Comparison of ENCODE assay signal across 11 mouse cellular contexts in genomic region chr5:124387932-124388331, GRCm38 (mm10). TPM values are rescaled to one million over a fixed set of nuclear protein-coding genes. Genes with fewer than 3 reads are reported as not detected.
A peak's percentile ranks its signal among the peaks of the same experiment; 100 is the strongest.
DNase-seq lines count a peak whose midpoint lies in the region; ATAC-seq and TF ChIP-seq lines count a peak whose summit lies in the region.
"Had no signal": no experiment of that assay in that cellular context is flagged by ENCODE, and none has a peak within 500 bp of the region (broad histone marks: within the 10 kb centered on the region; RNA-seq: fewer than 3 reads in every experiment).

No protein-coding gene starts in this region.

- no peak for TF ChIP-seq EP300 in liver, embryonic 14.5 days (IDR thresholded peaks at IDR 0.05; ENCODE audit: low read depth)

- 71% methylated on average over 5 of the region's 5 CpGs for WGBS in liver, embryonic 14.5 days (ENCODE audit: insufficient replicate concordance)
- WGBS in liver, embryonic 12.5 days (ENCODE audit: insufficient replicate concordance) = 72% methylated on average over 5 of the region's 5 CpGs

- no peak overlapping the region for H3K4me2 ChIP-seq in liver, embryonic 14.5 days (ENCODE audit: low read depth)
- no peak overlapping the region for H3K4me2 ChIP-seq in liver, embryonic 12.5 days
- H3K4me2 ChIP-seq: midbrain, embryonic 12.5 days had no signal

- no peak overlapping the region for H3K27ac ChIP-seq in liver, embryonic 14.5 days
- no peak overlapping the region for H3K27ac ChIP-seq in liver, embryonic 12.5 days
- H3K27ac ChIP-seq: midbrain, embryonic 12.5 days had no signal

- no peaks in the 10 kb centered on the region for H3K9me3 ChIP-seq in liver, embryonic 14.5 days (ENCODE audit: control insufficient read depth, low read length)
- no peaks in the 10 kb centered on the region for H3K9me3 ChIP-seq in liver, embryonic 12.5 days (replicated peaks)
- H3K9me3 ChIP-seq: midbrain, embryonic 12.5 days had no signal

- intact Hi-C loops in left cerebral cortex, postnatal 36 days (cut with DNase I) = no loop called here
- intact Hi-C loops in gastrocnemius, postnatal 14 days (cut with DNase I; ENCODE audit: low total_unique reads) = loop anchor here (10.0 kb wide), 1 partner anchor 253 kb away; no protein-coding TSS in a partner anchor

- no peak for ATAC-seq in liver, embryonic 14.5 days (ENCODE audit: insufficient read depth)
- no peak for ATAC-seq in liver, embryonic 12.5 days

- H3K27me3 ChIP-seq in liver, embryonic 14.5 days (ENCODE audit: control insufficient read depth, insufficient read depth, low read length) = no peaks in the 10 kb centered on the region
- no peaks in the 10 kb centered on the region for H3K27me3 ChIP-seq in liver, embryonic 12.5 days (replicated peaks)
- H3K27me3 ChIP-seq: midbrain, embryonic 12.5 days had no signal

- H3K36me3 ChIP-seq in liver, embryonic 14.5 days (replicated peaks; ENCODE audit: control insufficient read depth, insufficient read depth, low read depth) = peaks cover 64% of the 10 kb centered on the region
- peaks cover 95% of the 10 kb centered on the region for H3K36me3 ChIP-seq in liver, embryonic 12.5 days

- no peak overlapping the region for H3K9ac ChIP-seq in liver, embryonic 14.5 days (replicated peaks)
- no peak overlapping the region for H3K9ac ChIP-seq in liver, embryonic 12.5 days
- H3K9ac ChIP-seq: midbrain, embryonic 12.5 days had no signal

- H3K4me3 ChIP-seq in liver, embryonic 14.5 days (ENCODE audit: insufficient read depth in 1 of 2, low read depth in 2 of 2, low read length in 2 of 2) = no peak overlapping the region
- H3K4me3 ChIP-seq in liver, embryonic 12.5 days = no peak overlapping the region
- H3K4me3 ChIP-seq: midbrain, embryonic 12.5 days had no signal

- peak; percentile 20 to 28 for DNase-seq in cerebellum, postnatal 10 days
- DNase-seq in cerebellum, adult 9-11 months = no peak
- no peak for DNase-seq in liver, embryonic 14.5 days (ENCODE audit: low read depth in 3 of 3, low spot score in 3 of 3)
- peak; percentile 33 for DNase-seq in embryo, embryonic 11 days
- peak; percentile 19 for DNase-seq in retina, postnatal 7 days (ENCODE audit: low read depth, low spot score)
- DNase-seq in left cerebral cortex, postnatal 36 days (ENCODE audit: low spot score in 2 of 2) = no peak
- no peak for DNase-seq in gastrocnemius, postnatal 14 days
- DNase-seq: heart, postnatal 4 days; right cerebral cortex, postnatal 25 days had no signal

- H3K4me1 ChIP-seq in liver, embryonic 14.5 days (replicated peaks; ENCODE audit: control insufficient read depth in 2 of 2, insufficient read depth in 2 of 2, low read length in 1 of 2) = no peaks in the 10 kb centered on the region
- no peaks in the 10 kb centered on the region for H3K4me1 ChIP-seq in liver, embryonic 12.5 days
- H3K4me1 ChIP-seq: midbrain, embryonic 12.5 days had no signal

- TF ChIP-seq CTCF in liver, embryonic 14.5 days (IDR thresholded peaks at IDR 0.05; ENCODE audit: low read depth) = peak; percentile 48

RNA-seq across cellular contexts. Expression of gene Cdk2ap1, which starts 25.1 kb away (rescaled TPM):
- polyA plus RNA-seq in liver, embryonic 14.5 days (2012; rRNA removed) = 68.4 and 86.5 TPM in 2 replicates
- 16.3 and 27.0 TPM in 2 replicates for polyA plus RNA-seq in liver, embryonic 14.5 days (2014; fragmentation: Nextera tagmentation; extraction: Ambion mirVana)
- polyA plus RNA-seq in liver, embryonic 12.5 days (2016; fragmentation: Nextera tagmentation; extraction: Ambion mirVana) = 91.0 and 104 TPM in 2 replicates
- 100 to 1,000 TPM; 142 to 165 TPM for total RNA-seq in left cerebral cortex, postnatal 36 days (2021)
- 100 to 1,000 TPM in 1 of 2 experiments, 10 to 100 TPM in 1; 99.5 to 128 TPM for total RNA-seq in gastrocnemius, postnatal 14 days (2021)

RNA-seq across cellular contexts. Expression of gene Sbno1, which starts 37.9 kb away (rescaled TPM):
- 9.0 and 12.6 TPM in 2 replicates for polyA plus RNA-seq in liver, embryonic 14.5 days (2012; rRNA removed)
- 34.2 and 35.1 TPM in 2 replicates for polyA plus RNA-seq in liver, embryonic 14.5 days (2014; fragmentation: Nextera tagmentation; extraction: Ambion mirVana)
- 60.1 and 65.7 TPM in 2 replicates for polyA plus RNA-seq in liver, embryonic 12.5 days (2016; fragmentation: Nextera tagmentation; extraction: Ambion mirVana)
- 100 to 1,000 TPM; 152 to 175 TPM for total RNA-seq in left cerebral cortex, postnatal 36 days (2021)
- 10 to 100 TPM; 32.4 to 35.6 TPM for total RNA-seq in gastrocnemius, postnatal 14 days (2021)

RNA-seq across cellular contexts. Expression of gene Kmt5a, which starts 51.8 kb away (rescaled TPM):
- polyA plus RNA-seq in liver, embryonic 14.5 days (2012; rRNA removed) = 47.6 and 58.6 TPM in 2 replicates
- 51.8 and 68.8 TPM in 2 replicates for polyA plus RNA-seq in liver, embryonic 14.5 days (2014; fragmentation: Nextera tagmentation; extraction: Ambion mirVana)
- polyA plus RNA-seq in liver, embryonic 12.5 days (2016; fragmentation: Nextera tagmentation; extraction: Ambion mirVana) = 85.3 and 95.9 TPM in 2 replicates
- total RNA-seq in left cerebral cortex, postnatal 36 days (2021) = 10 to 100 TPM; 55.1 to 67.8 TPM
- total RNA-seq in gastrocnemius, postnatal 14 days (2021) = 10 to 100 TPM; 56.4 to 66.0 TPM

Comparison
In these comparisons a context has a peak if more than half of its experiments do, and no peak if none do; other contexts are left out.
1. DNase-seq: peak in cerebellum, postnatal 10 days (2 of 2), embryo, embryonic 11 days (single experiment) and retina, postnatal 7 days (single experiment); none in cerebellum, adult 9-11 months (single experiment), liver, embryonic 14.5 days (0 of 3), left cerebral cortex, postnatal 36 days (0 of 2) and gastrocnemius, postnatal 14 days (single experiment).
2. RNA of gene Sbno1, which starts 37.9 kb away (total RNA-seq): 152 to 175 TPM in left cerebral cortex, postnatal 36 days; 32.4 to 35.6 TPM in gastrocnemius, postnatal 14 days; every median in the first group is over 4 times any median in the second.